Mouse (Mus musculus): ENCODE results near the gene Nelfe.

DNA sequence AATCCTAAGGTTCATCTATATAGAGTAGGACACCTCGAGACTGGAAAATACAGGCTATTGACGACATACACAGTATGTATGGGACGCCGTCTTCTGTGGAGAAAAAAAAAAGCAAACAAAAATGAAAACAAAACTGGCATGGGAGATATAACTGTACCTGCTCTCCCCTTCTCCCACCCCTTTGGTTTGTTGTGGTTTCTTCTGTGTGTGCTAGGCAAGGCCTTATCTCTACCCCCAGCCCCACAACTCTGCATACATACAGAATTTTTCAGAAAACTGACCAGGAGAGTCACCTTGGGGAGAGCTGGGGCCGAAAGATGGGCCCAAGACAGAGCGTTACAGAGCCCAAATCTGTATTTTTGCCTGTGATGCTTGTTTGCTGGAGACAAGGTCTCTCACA is 34.5 kb downstream of the Nelfe start:
- no peak for TF ChIP-seq E2F4 (IDR thresholded peaks at IDR 0.05; ENCODE audit: insufficient replicate concordance, low read depth, low read length)
- no peak for TF ChIP-seq CTCF (conservative IDR thresholded peaks at IDR 0.05 in 1 of 2, IDR thresholded peaks at IDR 0.05 in 1 of 2; ENCODE audit: low read depth in 2 of 2, low read length in 2 of 2)
- no peak for TF ChIP-seq ZNF384 (IDR thresholded peaks at IDR 0.05; ENCODE audit: low read depth, low read length)
- no peak for TF ChIP-seq EP300 (IDR thresholded peaks at IDR 0.05; ENCODE audit: low read length)
- no peak for TF ChIP-seq CHD2 (IDR thresholded peaks at IDR 0.05; ENCODE audit: low read length)

Data from CH12.LX (cell line).